Mouse (Mus musculus) small intestine, adult 2 months (tissue): ENCODE data around the gene Nav2.

Source experiments
- CTCF ChIP-seq: fragments of 200-500 bp; IDR thresholded peaks from 2 replicates; pipeline ENCODE4 v1.5.1; 2012; ENCODE audit warnings: low read depth, mild to moderate bottlenecking, control low read depth, inconsistent platforms, low read length, moderate library complexity, mixed read lengths; ENCODE audit not compliant: insufficient replicate concordance, insufficient read length; ENCODE audit errors: extremely low read depth
- POLR2A ChIP-seq: fragments of 200-500 bp; IDR thresholded peaks from 2 replicates; pipeline ENCODE4 v1.6.1; 2012; ENCODE audit warnings: low read depth, mild to moderate bottlenecking, control low read depth, inconsistent platforms, low read length, moderate library complexity

GRCm38 (mm10) chr7:49255053-49255452 is 346.5 kb downstream of the Nav2 start:
- TF ChIP-seq CTCF (no peak), POLR2A (no peak)
